Comparison of ENCODE assay signal across 12 mouse cellular contexts in genomic region chr13:25401936-25402504, GRCm38 (mm10).
A peak's percentile ranks its signal among the peaks of the same experiment; 100 is the strongest.
DNase-seq lines count a peak whose midpoint lies in the region; ATAC-seq and TF ChIP-seq lines count a peak whose summit lies in the region.
"Had no signal": no experiment of that assay in that cellular context is flagged by ENCODE, and none has a peak within 500 bp of the region (broad histone marks: within the 10 kb centered on the region; RNA-seq: fewer than 3 reads in every experiment).

No protein-coding gene starts in this region.

- ATAC-seq in hindbrain, embryonic 11.5 days (ENCODE audit: low FRiP score): peak; percentile 56; the same call in 1 of the 2 replicates
- peak; percentile 52 for ATAC-seq in midbrain, postnatal 0 days (ENCODE audit: low FRiP score)
- ATAC-seq: inflammation-experienced regulatory T-cells, adult 6 months; Patski had no signal

- no peaks in the 10 kb centered on the region for H3K27me3 ChIP-seq in hindbrain, embryonic 11.5 days (ENCODE audit: control insufficient read depth, insufficient read depth, low read length)
- no peaks in the 10 kb centered on the region for H3K27me3 ChIP-seq in midbrain, postnatal 0 days (ENCODE audit: insufficient read depth, low read length)
- H3K27me3 ChIP-seq: lung, embryonic 15.5 days; Patski had no signal

- WGBS in hindbrain, embryonic 11.5 days: 41% methylated on average over 9 of the region's 9 CpGs
- 28% methylated on average over 9 of the region's 9 CpGs for WGBS in midbrain, postnatal 0 days

- peak; percentile 2 for DNase-seq in cerebellum, postnatal 10 days
- no peak for DNase-seq in cerebellum, adult 11 months
- peak; percentile 63 for DNase-seq in embryo, embryonic 10 days (ENCODE audit: low spot score)
- peak; percentile 25 for DNase-seq in hindbrain, embryonic 11.5 days (ENCODE audit: low spot score)
- peak; percentile 79 for DNase-seq in midbrain, postnatal 0 days (ENCODE audit: low spot score)
- DNase-seq in gastrocnemius, adult 8-10 months (ENCODE audit: low spot score in 2 of 2): no peak
- no peak for DNase-seq in thymus, adult 18-20 months
- DNase-seq in ovary, adult 18-20 months (ENCODE audit: low spot score): no peak
- DNase-seq: heart, adult 18-20 months had no signal

- peak overlapping the region; percentile 7; the same call in 1 of the 2 replicates for H3K27ac ChIP-seq in hindbrain, embryonic 11.5 days (ENCODE audit: low read depth, low read length)
- peak overlapping the region; percentile 52; the same call in 1 of the 2 replicates for H3K27ac ChIP-seq in midbrain, postnatal 0 days (ENCODE audit: low read depth, low read length)
- H3K27ac ChIP-seq: lung, embryonic 15.5 days had no signal

- TF ChIP-seq CTCF in midbrain, postnatal 0 days (IDR thresholded peaks at IDR 0.05): peak; percentile 67

- H3K9ac ChIP-seq in hindbrain, embryonic 11.5 days (ENCODE audit: low read depth, low read length): no peak overlapping the region
- H3K9ac ChIP-seq in midbrain, postnatal 0 days (replicated peaks; ENCODE audit: low read length, poor library complexity, severe bottlenecking): no peak overlapping the region
- H3K9ac ChIP-seq: lung, embryonic 15.5 days had no signal

- 0 out of 2 replicates have a peak, but pooled peaks cover 2% of the 10 kb centered on the region for H3K4me1 ChIP-seq in hindbrain, embryonic 11.5 days (replicated peaks; ENCODE audit: control insufficient read depth, insufficient read depth, low read length)
- H3K4me1 ChIP-seq in midbrain, postnatal 0 days (ENCODE audit: insufficient read depth, low read length): 0 out of 2 replicates have a peak, but pooled peaks cover 4% of the 10 kb centered on the region
- H3K4me1 ChIP-seq: lung, embryonic 15.5 days had no signal

- H3K36me3 ChIP-seq in hindbrain, embryonic 11.5 days (ENCODE audit: control insufficient read depth, insufficient read depth, low read length): no peaks in the 10 kb centered on the region
- H3K36me3 ChIP-seq in midbrain, postnatal 0 days (ENCODE audit: insufficient read depth, low read length): no peaks in the 10 kb centered on the region
- H3K36me3 ChIP-seq: lung, embryonic 15.5 days had no signal

- no peak overlapping the region for H3K4me3 ChIP-seq in hindbrain, embryonic 11.5 days (ENCODE audit: low read depth, low read length)
- no peak overlapping the region for H3K4me3 ChIP-seq in midbrain, postnatal 0 days (ENCODE audit: low read depth, low read length)
- H3K4me3 ChIP-seq: lung, embryonic 15.5 days had no signal

- H3K4me2 ChIP-seq in hindbrain, embryonic 11.5 days (replicated peaks; ENCODE audit: low read depth, low read length): no peak overlapping the region
- no peak overlapping the region for H3K4me2 ChIP-seq in midbrain, postnatal 0 days (ENCODE audit: low read depth, low read length, poor library complexity, severe bottlenecking)
- H3K4me2 ChIP-seq: lung, embryonic 15.5 days had no signal

- H3K9me3 ChIP-seq in hindbrain, embryonic 11.5 days (ENCODE audit: control insufficient read depth, low read length): no peaks in the 10 kb centered on the region
- no peaks in the 10 kb centered on the region for H3K9me3 ChIP-seq in midbrain, postnatal 0 days (ENCODE audit: low read length)
- H3K9me3 ChIP-seq: lung, embryonic 15.5 days had no signal

Comparison
In these comparisons a context has a peak if more than half of its experiments do, and no peak if none do; other contexts are left out.
1. DNase-seq: peak in cerebellum, postnatal 10 days (2 of 2), embryo, embryonic 10 days (single experiment), hindbrain, embryonic 11.5 days (single experiment) and midbrain, postnatal 0 days (single experiment); none in cerebellum, adult 11 months (single experiment), gastrocnemius, adult 8-10 months (0 of 2), thymus, adult 18-20 months (0 of 2) and ovary, adult 18-20 months (single experiment).